Mouse (Mus musculus) common myeloid progenitor, adult 5-6 weeks (primary cell): ENCODE data around the gene Nfib. TPM values are rescaled to one million over a fixed set of nuclear protein-coding genes. Genes with fewer than 3 reads are reported as not detected.

Experiments
- ATAC-seq: replicated peaks from 2 replicates; pipeline ENCODE4 v1.8.0; 2016; ENCODE audit warnings: low read depth, mild to moderate bottlenecking, moderate TSS enrichment, inconsistent platforms; ENCODE audit not compliant: poor library complexity, severe bottlenecking
- total RNA-seq: library from RNA; stranded (forward); fragments of 200-1000, 187-1606 nt; gene quantifications from 2 replicates; pipeline ENCODE4 v1.2.3, GENCODE M21; 2017

Nfib gene
- total RNA-seq, 1 experiment from 2014 or later = not detected

DNA sequence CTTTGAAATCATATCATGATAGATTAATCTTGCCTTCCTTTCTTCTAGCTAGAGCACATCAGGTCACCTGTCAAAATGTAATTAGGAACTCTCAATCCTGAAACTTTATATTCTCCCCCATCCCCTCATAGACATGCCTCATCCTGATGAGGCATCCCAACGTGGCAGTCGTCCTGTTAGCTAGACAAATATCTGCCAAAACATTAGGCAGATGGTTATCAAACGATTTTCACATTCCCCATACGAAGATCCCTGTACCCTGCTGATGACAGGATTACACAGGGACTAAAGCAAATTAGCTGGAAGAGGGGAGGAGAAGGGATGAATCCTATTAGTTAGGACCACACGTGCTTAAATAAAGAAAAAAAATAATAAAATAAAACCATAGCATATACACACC lies 69.7 kb downstream of the Nfib start:
- no peak for ATAC-seq

- no peak for ATAC-seq
Observed at GRCm38 (mm10) chr4:82635118-82635517, 70.4 kb downstream of the Nfib start.

- ATAC-seq = no peak
Observed at GRCm38 (mm10) chr4:82634365-82634764, 71.2 kb downstream of the Nfib start.

- peak; percentile 31 for ATAC-seq
Observed at GRCm38 (mm10) chr4:82624285-82625045, 81.1 kb downstream of the Nfib start.

DNA sequence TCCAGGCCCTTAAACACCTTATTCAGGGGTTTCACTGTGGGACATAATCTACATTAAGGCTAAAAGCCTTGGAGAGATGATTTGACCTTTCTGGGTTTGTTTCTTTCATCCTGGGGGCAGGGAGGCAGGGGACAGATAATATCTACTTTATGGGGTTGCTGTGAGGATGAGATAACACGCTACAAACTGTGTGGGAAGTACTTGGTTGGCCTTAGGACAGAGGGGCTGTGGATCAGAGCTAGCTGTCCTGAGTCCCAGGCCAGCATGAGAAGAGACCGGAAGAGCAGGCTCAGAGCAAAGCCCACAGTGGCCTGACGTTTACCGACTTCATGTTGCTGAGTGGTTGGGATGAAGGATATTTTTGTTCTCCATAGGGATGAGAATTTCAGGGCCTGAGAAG lies 81.7 kb downstream of the Nfib start:
- ATAC-seq = peak; percentile 21

DNA sequence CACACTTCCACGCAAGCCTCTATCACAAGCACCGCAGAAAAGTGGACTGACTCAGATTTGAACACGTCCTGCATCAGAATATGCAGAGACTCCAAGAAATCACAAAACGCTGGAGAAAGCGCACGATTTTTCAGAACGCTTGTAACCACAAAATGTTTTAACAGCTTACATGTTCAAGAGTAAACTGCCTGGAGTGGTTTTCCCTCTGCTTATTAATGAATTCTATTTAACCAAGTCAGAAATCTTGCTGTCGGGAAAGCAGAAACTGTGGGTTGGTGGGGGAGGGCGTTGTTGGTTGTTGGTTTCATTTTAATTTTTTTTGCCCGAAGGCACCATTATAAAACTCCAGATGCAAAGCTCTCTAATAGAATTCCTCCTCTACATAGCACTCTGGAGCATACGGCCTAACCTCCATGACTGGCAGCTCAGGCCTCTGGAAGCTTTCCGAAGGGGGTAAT lies 82.4 kb downstream of the Nfib start:
- ATAC-seq = 0 out of 2 replicates have a peak, but pooled peaks have one; percentile 8

- ATAC-seq = peak; percentile 33
Observed at GRCm38 (mm10) chr4:82622321-82622836, 83.2 kb downstream of the Nfib start.

- ATAC-seq = peak; percentile 64
Observed at GRCm38 (mm10) chr4:82619539-82619941, 86.0 kb downstream of the Nfib start.

DNA sequence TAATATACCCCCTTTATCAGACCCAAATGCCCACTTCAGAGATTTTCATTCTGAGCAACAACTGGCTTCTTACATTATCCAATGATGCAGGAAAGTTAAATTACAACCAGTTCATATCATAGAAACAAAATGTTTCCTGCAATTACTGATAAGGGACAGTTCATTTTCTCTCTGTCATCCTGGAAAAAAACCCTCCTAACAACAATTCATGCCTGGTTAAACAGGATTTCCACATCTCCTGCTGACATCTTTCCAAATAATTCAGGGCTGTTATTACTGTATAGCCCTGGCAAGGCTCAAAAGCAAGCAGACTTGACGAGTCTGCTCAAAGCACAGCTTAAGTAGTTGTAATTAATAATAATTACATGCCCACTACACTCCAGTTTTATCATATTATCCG lies 86.5 kb downstream of the Nfib start:
- no peak for ATAC-seq

GRCm38 (mm10) chr4:82617257-82617656 lies 88.3 kb downstream of the Nfib start:
- peak; percentile 46; the same call in 1 of the 2 replicates for ATAC-seq

DNA sequence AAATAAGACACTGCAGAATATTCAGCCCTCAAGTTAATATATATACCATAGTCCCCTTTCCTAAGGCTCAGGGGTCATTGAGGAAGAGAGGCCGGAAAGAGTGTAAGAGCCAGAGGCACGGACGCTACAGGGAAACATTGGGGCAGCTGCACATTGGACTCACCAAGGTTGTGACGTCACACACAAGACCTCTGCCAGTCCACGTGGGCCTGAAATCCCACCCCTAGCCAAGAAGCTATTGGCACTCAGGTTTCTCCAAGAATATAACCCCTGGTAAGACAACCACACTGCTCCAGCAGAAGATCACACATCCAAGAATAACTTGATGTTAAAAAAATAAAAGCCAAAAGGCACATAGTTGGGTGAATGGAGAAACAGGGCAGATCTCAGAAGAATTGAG lies 89.8 kb downstream of the Nfib start:
- no peak for ATAC-seq

DNA sequence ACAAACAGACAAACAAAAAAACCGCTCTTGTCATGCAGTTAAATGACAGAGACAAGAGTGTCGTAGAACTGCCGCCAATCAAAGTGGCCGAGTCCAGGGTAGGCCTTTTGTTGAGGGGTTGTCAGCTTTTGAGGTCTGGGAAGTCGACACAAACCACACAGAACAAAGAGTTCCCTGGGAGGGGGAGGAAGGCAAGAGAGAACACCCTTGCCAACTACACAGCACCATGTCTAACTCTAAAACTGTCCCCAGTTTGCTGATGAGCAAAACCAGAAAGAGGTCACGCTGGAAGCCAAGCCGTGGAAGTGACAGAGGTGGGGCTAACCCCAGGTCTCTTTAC lies 91.1 kb downstream of the Nfib start:
- no peak for ATAC-seq

DNA sequence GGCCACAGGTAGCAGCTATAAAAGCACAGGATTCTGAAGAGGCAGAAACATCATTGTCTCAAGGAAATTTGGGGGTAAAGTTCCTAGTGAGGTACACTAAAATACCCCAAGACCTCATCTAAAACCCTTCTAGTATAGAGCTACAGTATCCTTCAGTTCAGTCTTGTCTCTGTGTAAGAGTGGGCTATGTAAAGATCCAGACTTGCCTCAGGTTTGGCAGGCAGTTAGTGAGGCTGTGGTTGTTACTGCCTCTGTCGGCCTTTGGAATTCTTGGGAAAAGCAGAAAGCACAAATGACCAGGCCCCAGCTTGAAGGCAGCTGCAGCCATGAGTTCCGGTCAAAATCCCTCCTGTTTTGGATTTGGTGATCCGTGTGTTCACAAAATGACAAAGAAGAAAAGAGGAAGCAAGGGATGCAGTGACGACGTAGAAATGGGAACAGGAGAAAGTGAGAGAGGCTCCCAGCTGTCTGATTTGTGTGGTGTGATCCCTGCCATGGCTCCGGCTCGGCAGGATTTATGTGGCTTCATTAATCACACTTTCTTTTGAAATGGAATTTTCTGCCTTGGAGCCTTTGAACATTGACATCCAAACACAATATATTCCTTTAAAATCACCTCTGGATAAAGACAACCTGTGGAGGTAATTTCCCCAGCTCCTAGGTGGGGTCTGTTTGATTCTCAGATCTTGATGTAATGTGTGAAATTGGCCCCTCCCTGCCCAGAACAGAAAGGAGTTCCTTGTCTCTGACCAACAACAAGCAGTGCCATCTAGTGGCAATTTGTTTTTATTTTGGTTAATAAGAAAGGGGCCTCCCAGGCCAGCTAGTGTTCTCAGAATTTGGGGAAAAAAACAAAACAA lies 91.7 kb downstream of the Nfib start:
- peak; percentile 68 for ATAC-seq

DNA sequence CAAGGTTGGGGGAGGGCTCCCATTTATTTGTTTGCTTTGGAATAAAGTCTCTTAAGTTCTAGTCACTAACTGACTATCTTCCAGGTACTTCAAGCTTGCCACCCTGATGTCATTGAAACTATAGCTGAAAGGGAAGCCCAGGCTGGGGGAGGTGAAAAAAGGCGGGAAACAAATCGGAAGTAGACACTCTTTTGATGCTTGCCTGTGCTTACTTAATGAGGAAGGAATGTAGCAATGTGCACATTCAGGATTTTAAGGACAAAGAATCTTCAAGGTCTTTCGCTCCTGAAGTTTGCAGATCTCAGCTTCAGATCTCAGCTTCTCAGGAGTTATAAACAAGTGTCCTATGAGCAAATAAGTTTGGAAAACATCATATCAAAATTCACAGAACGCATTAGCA lies 95.9 kb downstream of the Nfib start:
- ATAC-seq = no peak

DNA sequence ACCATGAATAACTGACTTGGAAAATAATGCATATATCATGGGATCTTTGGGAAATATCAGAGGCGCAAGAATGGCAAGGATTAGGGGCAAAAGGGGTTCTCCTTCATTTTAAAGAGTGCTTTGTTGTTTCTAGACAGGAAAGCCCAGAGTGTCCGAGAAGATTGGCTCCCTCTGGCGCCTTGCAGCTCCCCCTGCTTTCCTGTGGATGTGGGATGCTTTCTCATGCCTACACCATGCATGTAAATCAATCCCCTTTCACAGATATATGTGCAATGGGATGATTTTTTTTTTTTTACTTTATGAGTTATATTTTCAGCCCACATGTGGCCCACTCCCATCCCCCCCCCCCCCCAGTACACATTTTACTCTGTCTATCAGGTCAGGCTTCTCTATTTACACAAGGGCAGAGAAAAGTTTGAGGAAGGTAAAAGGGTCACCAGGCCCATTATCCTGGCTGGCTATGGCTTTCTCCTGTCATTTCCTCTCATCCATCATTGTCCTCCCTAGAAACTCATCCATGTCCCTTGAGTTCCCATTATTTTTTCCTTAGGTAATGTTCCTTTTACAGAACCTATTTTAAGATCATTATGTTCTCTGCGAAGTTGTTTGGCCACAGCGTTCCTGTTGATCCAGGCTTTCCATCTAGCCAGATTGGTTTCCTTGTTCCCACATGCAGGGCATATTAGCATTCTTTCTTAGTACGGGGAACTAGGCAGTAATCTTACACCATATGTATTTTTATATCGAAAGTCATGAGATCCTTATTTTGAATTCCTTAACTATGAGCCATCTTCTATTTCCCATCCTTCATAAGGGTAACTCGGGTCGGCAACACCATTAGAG lies 96.6 kb downstream of the Nfib start:
- no peak for ATAC-seq

DNA sequence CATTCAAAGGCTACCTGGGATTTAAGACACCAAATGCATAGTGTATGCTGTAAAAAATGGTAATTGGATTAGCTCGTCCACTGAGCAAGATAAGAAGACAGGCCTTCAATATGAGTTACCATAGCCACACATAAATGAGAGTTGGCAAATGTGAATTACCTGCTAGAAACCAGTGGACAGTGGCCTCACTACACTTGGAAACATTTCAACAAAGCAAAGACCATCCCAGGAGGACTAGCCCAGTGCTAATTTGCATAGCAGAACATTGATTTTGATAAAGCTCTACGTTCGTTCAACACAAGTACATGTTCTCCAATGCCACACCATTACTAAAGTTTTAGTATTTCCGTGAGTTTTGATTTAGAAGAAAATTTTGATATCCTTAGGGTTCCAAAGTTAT lies 98.3 kb downstream of the Nfib start:
- no peak for ATAC-seq

DNA sequence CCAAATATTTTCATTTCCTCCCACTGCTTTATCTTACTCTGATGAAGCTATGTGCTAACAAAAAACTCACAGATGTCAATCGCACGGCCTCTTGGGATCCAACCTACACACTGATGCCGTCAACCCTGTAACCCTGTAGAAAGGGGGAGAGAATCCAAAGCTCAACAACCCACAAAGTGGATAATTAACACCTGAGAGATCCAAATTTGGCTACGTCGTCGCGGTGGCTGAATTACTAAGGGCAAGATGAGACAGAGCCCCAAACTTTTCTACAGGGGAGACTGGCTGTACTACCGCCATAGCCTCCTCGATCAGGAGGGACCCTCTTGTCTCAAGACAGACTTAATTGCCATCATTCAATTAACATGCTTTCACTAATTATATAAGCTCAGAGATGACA lies 99.2 kb downstream of the Nfib start:
- no peak for ATAC-seq

- ATAC-seq = no peak
Observed at GRCm38 (mm10) chr4:82605034-82605784, 100.3 kb downstream of the Nfib start.

DNA sequence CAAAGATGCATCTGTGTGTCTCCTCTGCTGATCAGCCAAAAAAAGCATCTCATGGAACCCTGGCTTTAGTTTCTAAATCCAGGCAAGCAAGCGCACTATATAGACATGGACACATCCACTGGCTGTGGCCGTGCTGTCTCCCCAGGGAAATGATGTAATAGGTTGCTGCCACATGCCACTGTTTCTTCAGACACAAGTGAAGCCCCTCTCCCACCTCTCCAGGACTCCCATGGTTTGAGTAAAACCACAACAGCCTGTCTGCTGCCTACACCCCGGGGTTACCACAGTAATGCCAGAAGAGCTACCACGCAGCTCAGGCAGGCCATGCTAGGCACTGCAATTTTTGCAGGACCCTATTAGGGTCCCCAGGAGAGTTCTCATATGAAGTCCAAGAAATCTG lies 101.0 kb downstream of the Nfib start:
- no peak for ATAC-seq

DNA sequence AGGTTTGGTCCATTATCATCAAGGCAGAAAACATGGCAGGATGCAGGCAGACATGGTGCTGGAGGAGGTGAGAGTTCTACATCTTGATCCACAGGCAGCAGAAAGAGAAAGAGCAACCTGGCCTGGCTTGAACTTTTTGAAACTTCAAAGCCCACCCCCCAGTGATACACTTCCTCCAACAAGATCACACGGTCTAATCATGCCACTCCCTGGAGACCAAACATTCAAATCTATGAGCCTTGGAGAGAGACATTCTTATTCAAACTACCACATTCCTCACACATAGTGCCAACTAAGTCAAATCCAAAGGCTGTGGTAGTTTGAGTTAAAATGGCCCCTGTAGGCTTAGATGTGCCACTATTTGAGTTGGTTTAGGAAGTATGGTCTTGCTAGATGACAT lies 104.9 kb downstream of the Nfib start:
- ATAC-seq = no peak
